Comparison of ENCODE assay signal across 1 mouse cellular context in the genomic region with DNA sequence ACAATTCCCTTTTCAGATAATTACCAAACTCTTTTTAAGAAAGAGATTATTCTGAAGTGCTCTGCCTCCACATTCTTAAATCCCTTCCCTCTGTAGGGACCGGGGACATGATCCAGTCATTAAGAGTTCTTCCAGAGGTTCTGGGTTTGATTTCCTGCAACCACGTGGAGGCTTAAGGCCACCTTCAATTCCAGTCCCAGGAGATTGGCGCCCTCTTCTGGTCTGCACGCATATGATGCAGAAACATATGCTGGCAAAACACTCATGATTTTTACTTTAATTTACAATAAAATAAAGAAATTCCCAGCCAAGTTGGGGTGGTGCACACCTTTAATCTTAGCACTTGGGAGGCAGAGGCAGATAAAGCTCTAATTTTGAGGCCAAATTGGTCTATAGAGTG.
TF ChIP-seq lines count a peak whose summit lies in the region.

No protein-coding gene starts in this region.

TF ChIP-seq in MEL, 35 proteins besides CTCF, POLR2A, EP300 and RAD21 (continued from another document):
- TF ChIP-seq ZC3H11A (IDR thresholded peaks at IDR 0.05; ENCODE audit: low read depth, low read length) (peak; percentile 86), SIN3A (IDR thresholded peaks at IDR 0.05; ENCODE audit: low read length) (peak; percentile 73; the same call in 1 of the 2 replicates), POLR2AphosphoS5 (IDR thresholded peaks at IDR 0.05; ENCODE audit: borderline replicate concordance, low read depth, low read length) (no peak), HCFC1 (IDR thresholded peaks at IDR 0.05; ENCODE audit: low read depth, low read length) (no peak), RCOR1 (IDR thresholded peaks at IDR 0.05; ENCODE audit: low read depth, low read length) (no peak), ETS1 (IDR thresholded peaks at IDR 0.05; ENCODE audit: low read depth, low read length) (no peak)
